ENCODE assay signal across 8 mouse cellular contexts in the genomic region with DNA sequence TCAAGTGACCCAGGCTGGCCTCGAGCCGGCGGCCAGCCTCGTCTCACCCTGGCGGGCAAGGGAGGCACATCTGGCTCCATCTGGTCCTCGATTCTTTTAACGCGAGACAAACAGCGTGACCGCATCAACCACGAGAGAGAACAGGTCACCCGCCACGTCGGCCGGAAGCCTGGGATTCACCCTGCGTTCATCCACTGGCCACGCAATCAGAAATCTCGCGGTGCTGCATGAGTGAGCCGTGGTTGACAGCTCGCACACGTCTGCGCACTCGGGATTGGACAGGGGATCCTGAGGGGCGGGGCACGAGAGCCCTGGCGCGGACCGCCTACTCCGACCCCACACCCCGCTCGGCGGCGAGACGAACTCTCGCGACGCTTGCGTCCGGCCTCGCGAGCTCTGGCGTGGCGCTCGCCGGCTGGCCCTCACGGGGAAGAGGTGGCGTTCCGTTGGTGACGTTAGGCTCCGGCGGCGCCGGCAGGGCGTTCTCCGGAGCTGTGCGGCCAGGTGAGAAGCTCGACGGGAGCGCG. TPM values are rescaled to one million over a fixed set of nuclear protein-coding genes. Genes with fewer than 3 reads are reported as not detected.
DNase-seq lines count a peak whose midpoint lies in the region; ATAC-seq lines count a peak whose summit lies in the region.

Gene Nktr, plus strand, starts transcription at position 378 of the 527 bp plus-strand sequence.

- H3K27me3 ChIP-seq in hindbrain, embryonic 12.5 days: no peaks in the 10 kb centered on the region

- peak; percentile 98 for DNase-seq in NIH3T3 (ENCODE audit: low read depth)
- peak; percentile 98 to 99 for DNase-seq in cerebellum, postnatal 10 days
- DNase-seq in frontal cortex, postnatal 10 days (ENCODE audit: low spot score in 2 of 2): peak; percentile 97 to 98
- peak; percentile 96 to 98 for DNase-seq in layer of hippocampus, postnatal 14 days (ENCODE audit: low spot score in 2 of 2)
- DNase-seq in lung, postnatal 14 days: peak; percentile 98
- peak; percentile 95 for DNase-seq in retina, adult 2 months (ENCODE audit: low read depth, low spot score)
- DNase-seq in thymus, postnatal 36 days: peak; percentile 96 to 98

- no peaks in the 10 kb centered on the region; the same call in 1 of the 2 replicates for H3K36me3 ChIP-seq in hindbrain, embryonic 12.5 days

- H3K4me2 ChIP-seq in hindbrain, embryonic 12.5 days (replicated peaks): peak within 1 kb of the TSS; percentile 93

- H3K9ac ChIP-seq in hindbrain, embryonic 12.5 days: peak within 1 kb of the TSS; percentile 98

- peaks cover 8% of the 10 kb centered on the region for H3K4me1 ChIP-seq in hindbrain, embryonic 12.5 days

- peak; percentile 99 for ATAC-seq in hindbrain, embryonic 12.5 days (ENCODE audit: low FRiP score)

- H3K9me3 ChIP-seq in hindbrain, embryonic 12.5 days (replicated peaks): no peaks in the 10 kb centered on the region

- H3K27ac ChIP-seq in hindbrain, embryonic 12.5 days: peak within 1 kb of the TSS; percentile 98

- peak within 1 kb of the TSS; percentile 96 for H3K4me3 ChIP-seq in hindbrain, embryonic 12.5 days

- 0% methylated on average over 56 of the region's 61 CpGs for WGBS in hindbrain, embryonic 12.5 days

RNA-seq across cellular contexts. Expression of gene Nktr, which starts in this region (rescaled TPM):
- 77.5 and 85.3 TPM in 2 replicates for polyA plus RNA-seq in hindbrain, embryonic 12.5 days (2016; fragmentation: Nextera tagmentation; extraction: Ambion mirVana)
- total RNA-seq in layer of hippocampus, postnatal 14 days (2021): 100 to 1,000 TPM; 105 to 121 TPM

Comparison
In these comparisons a context has a peak if more than half of its experiments do, and no peak if none do; other contexts are left out.
1. Peak in every context shown above with its lines: DNase-seq, ATAC-seq, H3K4me3 ChIP-seq and H3K27ac ChIP-seq.